Mouse (Mus musculus) ES-Bruce4 (cell line): ENCODE measurements around the gene Sv2c.

ENCODE experiments used
- CTCF ChIP-seq: IDR thresholded peaks from one replicate; pipeline ENCODE4 v1.8.1; 2011; ENCODE audit warnings: low read depth, low read length
- EP300 ChIP-seq: IDR thresholded peaks from 2 replicates; pipeline ENCODE4 v1.6.1; 2011; ENCODE audit warnings: low read depth, low read length; ENCODE audit not compliant: insufficient read depth
- POLR2A ChIP-seq: IDR thresholded peaks from one replicate; pipeline ENCODE4 v1.8.1; 2011; ENCODE audit warnings: low read length; ENCODE audit not compliant: insufficient read depth

DNA sequence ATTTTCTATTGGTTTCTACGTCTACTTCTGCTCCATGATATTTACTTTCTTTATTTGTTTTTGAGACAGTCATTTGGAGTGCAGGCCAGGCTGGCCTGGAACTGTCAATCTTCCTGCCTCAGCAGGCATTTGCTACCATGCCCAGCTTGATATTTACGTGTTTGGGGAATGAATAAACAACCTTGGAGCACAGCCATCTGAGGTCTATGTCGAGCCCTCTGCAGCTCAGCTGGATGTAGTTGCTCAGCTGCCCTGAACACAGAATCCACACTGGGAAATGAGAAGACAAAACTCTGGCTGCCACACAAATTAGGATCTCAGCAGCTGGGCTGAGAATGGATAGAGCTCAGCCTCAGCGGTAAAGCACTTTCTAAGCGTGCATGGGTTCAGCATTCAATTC is 191.6 kb downstream of the Sv2c start:
- no peak for TF ChIP-seq CTCF
- TF ChIP-seq EP300: no peak
- no peak for TF ChIP-seq POLR2A
